Mouse (Mus musculus) limb, embryonic 11.5 days (tissue): ENCODE results near the gene Ccdc42. TPM values are rescaled to one million over a fixed set of nuclear protein-coding genes. Genes with fewer than 3 reads are reported as not detected.
A peak's percentile ranks its signal among the peaks of the same experiment; 100 is the strongest.

Experiments
- ATAC-seq: fragments of 200-750 bp; cut with Nextera tagmentation; 2 replicates; pipeline ENCODE4 v1.8.0; 2017; ENCODE audit warnings: low read depth; ENCODE audit not compliant: insufficient number of reproducible peaks, low FRiP score, low TSS enrichment
- DNase-seq: peaks from one replicate; pipeline ENCODE4 v3.0.0-alpha.2; 2015; ENCODE audit warnings: low spot score
- H3K27ac ChIP-seq: fragments of 300-500 bp; sonication (generic); replicated peaks from 2 replicates; pipeline ENCODE4 v1.5.1; 2014; ENCODE audit warnings: low read depth, mild to moderate bottlenecking, low read length
- H3K27me3 ChIP-seq: fragments of 300-500 bp; sonication (generic); 2 replicates; pipeline ENCODE4 v1.6.1; 2014; ENCODE audit warnings: mild to moderate bottlenecking, low read length, mixed read lengths; ENCODE audit not compliant: control insufficient read depth, insufficient read depth
- H3K36me3 ChIP-seq: fragments of 300-500 bp; sonication (generic); 2 replicates; pipeline ENCODE4 v1.6.1; 2014; ENCODE audit warnings: mild to moderate bottlenecking, low read length, moderate library complexity, mixed read lengths; ENCODE audit not compliant: control insufficient read depth, insufficient read depth
- H3K4me1 ChIP-seq: fragments of 300-500 bp; sonication (generic); 2 replicates; pipeline ENCODE4 v1.6.1; 2014; ENCODE audit warnings: low read length, mixed read lengths; ENCODE audit not compliant: control insufficient read depth, insufficient read depth
- H3K4me2 ChIP-seq: fragments of 300-500 bp; sonication (generic); 2 replicates; pipeline ENCODE4 v1.6.1; 2014; ENCODE audit warnings: low read depth, mild to moderate bottlenecking, moderate library complexity; ENCODE audit not compliant: severe bottlenecking
- H3K4me3 ChIP-seq: fragments of 300-500 bp; sonication (generic); 2 replicates; pipeline ENCODE4 v1.5.1; 2014; ENCODE audit warnings: low read depth, low read length
- H3K9ac ChIP-seq: fragments of 300-500 bp; sonication (generic); 2 replicates; pipeline ENCODE4 v1.6.1; 2014; ENCODE audit warnings: mild to moderate bottlenecking, low read length
- H3K9me3 ChIP-seq: fragments of 300-500 bp; sonication (generic); 2 replicates; pipeline ENCODE4 v1.6.1; 2016; ENCODE audit warnings: low read length; ENCODE audit not compliant: control insufficient read depth
- whole genome bisulfite sequencing: fragments of 180-500 bp; shearing (Covaris S2); extraction: QIAGEN DNeasy Blood & Tissue Kit; methylation state at CpG from one replicate; pipeline ENCODE4 v1.1.7; 2014; 5-methylcytosine and 5-hydroxymethylcytosine counted together
- polyA plus RNA-seq: library from polyadenylated mRNA; unstranded; fragments of >200 nt; fragmentation: Nextera tagmentation; extraction: Ambion mirVana; gene quantifications from 2 replicates; pipeline ENCODE4 v1.2.1, GENCODE M21; 2014

The Ccdc42 gene
- polyA plus RNA-seq, 1 experiment from 2014 or later = 1.4 TPM

DNA sequence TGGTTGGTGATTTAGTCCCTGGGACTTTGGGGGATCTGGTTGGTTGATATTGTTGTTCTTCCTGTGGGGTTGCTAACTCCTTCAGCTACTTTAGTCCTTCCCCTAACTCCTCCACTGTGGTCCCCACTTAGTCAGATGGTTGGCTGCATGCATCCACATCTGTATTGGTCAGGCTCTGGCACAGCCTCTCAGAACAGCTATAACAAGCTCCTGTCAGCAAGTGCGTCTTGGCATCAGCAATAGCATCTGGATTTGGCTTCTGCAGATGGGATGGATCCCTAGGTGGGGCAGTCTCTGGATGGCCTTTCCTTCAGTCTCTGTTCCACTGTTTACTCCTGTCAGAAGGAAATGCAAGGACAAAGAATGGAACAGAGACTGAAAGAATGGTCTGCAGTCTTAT is 9.7 kb upstream of the Ccdc42 start:
- no peaks in the 10 kb centered on the region for H3K9me3 ChIP-seq
- WGBS = 77% methylated on average over 1 of the region's 1 CpGs
- DNase-seq (no peak), ATAC-seq (no peak)
- no peak overlapping the region for H3K9ac ChIP-seq
- no peaks in the 10 kb centered on the region for H3K36me3 ChIP-seq
- H3K27me3 ChIP-seq = no peaks in the 10 kb centered on the region
- H3K4me3 ChIP-seq = no peak overlapping the region
- no peak overlapping the region for H3K27ac ChIP-seq
- 0 out of 2 replicates have a peak, but pooled peaks cover 2% of the 10 kb centered on the region for H3K4me1 ChIP-seq
- no peak overlapping the region for H3K4me2 ChIP-seq

DNA sequence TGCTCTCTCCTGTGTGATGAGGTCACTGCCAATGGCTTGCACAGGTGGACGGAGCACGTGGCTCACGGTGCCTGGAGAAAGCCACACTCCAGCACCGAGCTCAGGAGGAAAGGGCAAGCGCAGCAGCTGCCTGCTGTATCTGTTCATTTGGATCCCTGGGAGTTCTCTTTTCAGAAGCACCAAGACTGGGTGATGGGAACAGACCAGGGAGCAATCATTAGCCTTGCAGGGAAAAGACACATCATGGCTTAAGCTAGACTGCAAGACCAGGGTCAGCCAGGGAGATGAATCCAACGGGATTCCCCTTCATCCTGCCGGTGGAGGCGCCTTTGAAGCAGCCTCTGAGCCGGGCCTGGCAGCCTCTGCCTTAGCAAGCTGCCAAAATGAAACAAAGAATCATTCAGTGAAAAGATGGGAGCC is 7.3 kb upstream of the Ccdc42 start:
- Histone ChIP-seq H3K9me3 (no peaks in the 10 kb centered on the region), H3K4me2 (no peak overlapping the region), H3K4me1 (0 out of 2 replicates have a peak, but pooled peaks cover 2% of the 10 kb centered on the region), H3K27me3 (no peaks in the 10 kb centered on the region), H3K36me3 (no peaks in the 10 kb centered on the region), H3K4me3 (no peak overlapping the region), H3K9ac (no peak overlapping the region; the same call in 1 of the 2 replicates), H3K27ac (no peak overlapping the region)
- ATAC-seq (no peak), DNase-seq (peak; percentile 47)
- 38% methylated on average over 9 of the region's 9 CpGs for WGBS

DNA sequence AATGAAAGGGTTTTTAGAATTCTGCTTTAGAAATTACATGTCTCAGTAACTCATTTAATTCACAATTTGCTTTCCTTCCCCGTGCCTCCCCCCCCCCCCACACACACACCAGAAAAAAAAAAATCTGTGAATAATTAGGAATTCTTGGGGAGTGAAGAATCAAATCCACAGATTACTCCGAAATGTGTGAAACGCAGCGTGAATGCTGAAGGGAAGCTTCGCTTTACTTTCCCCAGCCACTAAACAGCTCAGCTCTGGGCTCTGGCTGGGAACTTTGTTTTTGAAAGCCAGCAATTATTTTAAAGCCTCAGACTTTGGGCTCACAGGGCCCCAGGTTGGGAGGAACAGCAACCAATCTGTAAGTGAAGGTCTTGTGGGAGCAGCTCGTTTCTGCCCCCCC is 6.3 kb upstream of the Ccdc42 start:
- no peak overlapping the region for H3K4me3 ChIP-seq
- H3K36me3 ChIP-seq = no peaks in the 10 kb centered on the region
- no peak overlapping the region for H3K4me2 ChIP-seq
- ATAC-seq (no peak), DNase-seq (no peak)
- H3K27ac ChIP-seq = no peak overlapping the region
- H3K9ac ChIP-seq = no peak overlapping the region
- 47% methylated on average over 6 of the region's 6 CpGs for WGBS
- H3K27me3 ChIP-seq = no peaks in the 10 kb centered on the region
- 0 out of 2 replicates have a peak, but pooled peaks cover 2% of the 10 kb centered on the region for H3K4me1 ChIP-seq
- H3K9me3 ChIP-seq = no peaks in the 10 kb centered on the region

DNA sequence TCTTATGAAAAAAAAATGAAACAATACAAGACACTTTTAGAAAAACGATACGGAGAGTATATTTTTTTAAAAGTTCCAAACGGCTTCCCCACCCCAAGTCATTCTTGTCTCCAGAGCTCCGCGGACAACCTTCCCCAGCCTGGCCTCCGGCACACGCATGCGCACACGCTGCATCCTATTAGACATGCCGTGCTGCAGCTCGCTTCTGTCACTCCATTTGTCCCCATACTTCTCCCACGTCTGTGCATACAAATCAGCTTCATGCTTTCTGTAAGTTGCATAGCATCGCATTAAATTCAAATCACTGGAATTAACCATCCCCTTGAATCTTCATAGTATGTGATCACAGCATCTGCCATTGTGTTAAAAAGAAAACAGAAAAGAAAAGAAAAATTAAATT is 3.6 kb upstream of the Ccdc42 start:
- DNase-seq = no peak
- no peak for ATAC-seq
- H3K9me3 ChIP-seq = no peaks in the 10 kb centered on the region
- no peak overlapping the region for H3K4me3 ChIP-seq
- no peak overlapping the region for H3K4me2 ChIP-seq
- no peaks in the 10 kb centered on the region for H3K27me3 ChIP-seq
- H3K36me3 ChIP-seq = no peaks in the 10 kb centered on the region
- H3K27ac ChIP-seq = no peak overlapping the region
- H3K4me1 ChIP-seq = 0 out of 2 replicates have a peak, but pooled peaks cover 2% of the 10 kb centered on the region
- no peak overlapping the region for H3K9ac ChIP-seq
- 90% methylated on average over 13 of the region's 13 CpGs for WGBS

GRCm38 (mm10) chr11:68583906-68584480 is 2.8 kb upstream of the Ccdc42 start:
- H3K4me1 ChIP-seq = 0 out of 2 replicates have a peak, but pooled peaks cover 2% of the 10 kb centered on the region
- no peaks in the 10 kb centered on the region for H3K36me3 ChIP-seq
- 84% methylated on average over 8 of the region's 8 CpGs for WGBS
- ATAC-seq (no peak), DNase-seq (no peak)
- no peaks in the 10 kb centered on the region for H3K9me3 ChIP-seq
- H3K27ac ChIP-seq = no peak overlapping the region
- no peak overlapping the region for H3K4me2 ChIP-seq
- no peak overlapping the region for H3K9ac ChIP-seq
- no peaks in the 10 kb centered on the region for H3K27me3 ChIP-seq
- no peak overlapping the region for H3K4me3 ChIP-seq

- no peak for ATAC-seq
- Histone ChIP-seq H3K4me1 (no peaks in the 10 kb centered on the region), H3K9me3 (no peaks in the 10 kb centered on the region), H3K9ac (no peak overlapping the region), H3K4me3 (no peak overlapping the region), H3K36me3 (no peaks in the 10 kb centered on the region), H3K27me3 (no peaks in the 10 kb centered on the region), H3K4me2 (no peak overlapping the region), H3K27ac (no peak overlapping the region)
- 10% methylated on average over 3 of the region's 3 CpGs for WGBS
- DNase-seq = peak; percentile 71
Observed at GRCm38 (mm10) chr11:68585890-68586289, 931 bp upstream of the Ccdc42 start.

DNA sequence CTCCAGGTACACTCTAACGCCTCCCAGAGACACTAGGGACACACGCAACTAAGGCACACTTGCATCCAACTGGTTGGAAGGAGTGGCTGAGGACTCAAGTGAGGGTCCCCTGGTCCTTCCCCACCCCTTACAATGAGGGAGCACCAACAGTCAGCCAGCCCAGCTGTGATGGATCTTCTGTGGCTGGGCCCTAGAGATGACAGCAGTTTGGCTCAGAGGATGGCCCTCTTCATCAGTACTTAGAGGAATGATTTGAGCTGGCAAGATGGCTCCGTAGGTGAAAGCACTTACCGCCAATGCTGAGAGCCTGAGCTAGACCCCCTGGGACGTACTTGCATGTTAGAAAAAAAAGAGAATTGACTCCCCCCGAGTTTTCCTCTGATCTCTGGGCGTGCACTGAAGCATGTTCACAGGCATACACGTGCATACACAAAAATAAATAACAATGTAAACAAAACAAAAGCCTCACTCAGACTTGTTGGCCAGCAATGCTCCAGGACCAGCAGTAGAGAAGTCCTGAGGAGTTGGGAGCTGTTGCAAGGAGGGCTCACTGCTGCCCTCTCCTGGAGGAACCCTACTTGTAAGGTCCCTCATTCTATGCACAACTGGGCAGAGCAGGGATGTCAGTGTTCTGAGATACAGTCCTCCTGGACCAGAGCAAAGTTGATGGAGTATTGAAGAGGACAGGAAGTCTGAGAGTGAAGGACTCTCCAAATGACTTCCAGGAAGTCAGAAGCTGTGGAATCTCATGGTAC is 2.4 kb downstream of the Ccdc42 start:
- H3K4me1 ChIP-seq = peaks cover 10% of the 10 kb centered on the region; the same call in 1 of the 2 replicates

DNA sequence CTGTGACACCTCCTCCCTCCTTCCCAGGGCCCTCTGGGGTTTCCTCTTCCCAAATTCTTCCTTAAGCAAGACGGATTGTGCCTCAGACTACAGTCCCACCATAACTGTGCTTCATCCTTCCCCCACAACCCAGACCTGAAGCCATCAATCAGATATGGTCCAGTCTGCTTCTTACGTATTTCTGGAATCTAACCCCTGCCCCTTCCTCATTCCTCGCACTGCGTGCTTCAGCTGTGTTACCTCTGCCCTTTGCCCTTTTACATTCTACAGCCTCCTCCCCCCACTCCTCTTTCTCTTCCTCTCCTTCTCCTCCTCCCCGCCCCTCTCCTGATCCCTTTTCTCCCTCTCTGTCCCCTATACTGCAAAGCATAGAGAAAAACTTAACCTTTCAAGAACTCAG is 4.9 kb downstream of the Ccdc42 start:
- H3K27ac ChIP-seq = no peak overlapping the region
- DNase-seq = no peak
- peaks cover 10% of the 10 kb centered on the region; the same call in 1 of the 2 replicates for H3K4me1 ChIP-seq
- H3K27me3 ChIP-seq = no peaks in the 10 kb centered on the region
- WGBS = 17% methylated on average over 5 of the region's 5 CpGs
- no peak overlapping the region for H3K4me2 ChIP-seq
- no peaks in the 10 kb centered on the region for H3K9me3 ChIP-seq
- ATAC-seq = no peak
- H3K4me3 ChIP-seq = no peak overlapping the region
- no peaks in the 10 kb centered on the region for H3K36me3 ChIP-seq
- no peak overlapping the region for H3K9ac ChIP-seq

More for the DNA sequence above, 2.4 kb downstream of the Ccdc42 start:
- DNase-seq (peak; percentile 86), ATAC-seq (no peak)
- no peaks in the 10 kb centered on the region for H3K36me3 ChIP-seq
- H3K4me3 ChIP-seq = no peak overlapping the region
- no peak overlapping the region for H3K27ac ChIP-seq
- H3K9ac ChIP-seq = no peak overlapping the region
- H3K4me2 ChIP-seq = no peak overlapping the region
- H3K9me3 ChIP-seq = no peaks in the 10 kb centered on the region
- no peaks in the 10 kb centered on the region for H3K27me3 ChIP-seq
- WGBS = 74% methylated on average over 8 of the region's 8 CpGs
